Mouse (Mus musculus) gastrocnemius, adult 2 months (tissue): ENCODE measurements at regions not wholly inside any gene's neighbourhood (a gene's known extent, or its start where the extent isn't known, plus 50 kb on each side); places are given as distances from the start of the nearest gene placed in this dataset.
A peak's percentile ranks its signal among the peaks of the same experiment; 100 is the strongest.

Experiments
- DNase-seq: peaks from one replicate; pipeline ENCODE4 v3.0.0; 2022
- H3K27ac ChIP-seq: fragments of 200-600 bp; 2 replicates; pipeline ENCODE4 v1.8.1; 2022; ENCODE audit warnings: mild to moderate bottlenecking
- H3K4me3 ChIP-seq: fragments of 200-600 bp; 2 replicates; pipeline ENCODE4 v1.8.1; 2022; ENCODE audit warnings: mild to moderate bottlenecking, moderate library complexity
- CTCF ChIP-seq: fragments of 200-600 bp; IDR thresholded peaks from 2 replicates; pipeline ENCODE4 v1.8.1; 2022; ENCODE audit warnings: antibody characterized with exemption, mild to moderate bottlenecking, moderate library complexity
- intact Hi-C: fragments of 180-260 bp; cut with DNase I; formaldehyde crosslinking; loops from one replicate; pipeline ENCODE4 v1.15.1; 2025

GRCm38 (mm10) chr8:84336376-84336775 is 51.9 kb upstream of the Cacna1a start:
- peak overlapping the region; percentile 12; the same call in 1 of the 2 replicates for H3K27ac ChIP-seq
- no peak for TF ChIP-seq CTCF
- no peak for DNase-seq
- intact Hi-C loops = no loop called here
- no peak overlapping the region for H3K4me3 ChIP-seq

GRCm38 (mm10) chr8:84334333-84334732 is 53.9 kb upstream of the Cacna1a start:
- TF ChIP-seq CTCF = no peak
- no peak for DNase-seq
- intact Hi-C loops = no loop called here
- Histone ChIP-seq H3K27ac (no peak overlapping the region), H3K4me3 (no peak overlapping the region)

- no peak for TF ChIP-seq CTCF
- intact Hi-C loops = no loop called here
- DNase-seq = no peak
Observed at GRCm38 (mm10) chr8:84331562-84331961, 56.7 kb upstream of the Cacna1a start.

GRCm38 (mm10) chr8:84329535-84329934 is 58.7 kb upstream of the Cacna1a start:
- Histone ChIP-seq H3K4me3 (no peak overlapping the region), H3K27ac (no peak overlapping the region)
- intact Hi-C loops = no loop called here
- no peak for DNase-seq
- TF ChIP-seq CTCF = no peak

More at GRCm38 (mm10) chr8:84331562-84331961, 56.7 kb upstream of the Cacna1a start:
- no peak overlapping the region for H3K4me3 ChIP-seq
- H3K27ac ChIP-seq = no peak overlapping the region

- TF ChIP-seq CTCF = no peak
- intact Hi-C loops = no loop called here
- peak; percentile 38 for DNase-seq
- Histone ChIP-seq H3K27ac (no peak overlapping the region), H3K4me3 (no peak overlapping the region)
Observed at GRCm38 (mm10) chr8:84322761-84323160, 52.6 kb upstream of the Ccdc130 start.

- H3K4me3 ChIP-seq = no peak overlapping the region
- intact Hi-C loops = no loop called here
- TF ChIP-seq CTCF = no peak
- no peak for DNase-seq
- H3K27ac ChIP-seq = no peak overlapping the region
Observed at GRCm38 (mm10) chr8:84321841-84322240, 51.7 kb upstream of the Ccdc130 start.
